Mouse (Mus musculus): Measurements from ENCODE around the gene Aldoc.

- TF ChIP-seq CTCF (IDR thresholded peaks at IDR 0.05; ENCODE audit: low read depth, low read length) (no peak), POLR2A (IDR thresholded peaks at IDR 0.05; ENCODE audit: insufficient read depth, low read length) (no peak), EP300 (IDR thresholded peaks at IDR 0.05; ENCODE audit: insufficient read depth, low read depth, low read length) (no peak)
Observed at GRCm38 (mm10) chr11:78348474-78348873, 25.7 kb downstream of the Aldoc start.
